Mouse (Mus musculus): ENCODE results near the gene Aspg. TPM values are rescaled to one million over a fixed set of nuclear protein-coding genes. Genes with fewer than 3 reads are reported as not detected.

Gene Aspg
- polyA plus RNA-seq, 1 experiment from 2014 or later = not detected

GRCm38 (mm10) chr12:112104890-112105289 lies 1.6 kb upstream of the Aspg start:
- WGBS (ENCODE audit: missing documents) = 91% methylated on average over 9 of the region's 11 CpGs
- Histone ChIP-seq H3K79me2 (ENCODE audit: inconsistent target) (no peaks in the 10 kb centered on the region), H3K27ac (no peak overlapping the region), H3K36me3 (ENCODE audit: inconsistent target) (no peaks in the 10 kb centered on the region), H3K4me3 (ENCODE audit: inconsistent target) (no peak overlapping the region)

GRCm38 (mm10) chr12:112107685-112108084 lies 1.2 kb downstream of the Aspg start:
- WGBS (ENCODE audit: missing documents) = 86% methylated on average over 8 of the region's 8 CpGs
- no peaks in the 10 kb centered on the region for H3K36me3 ChIP-seq (ENCODE audit: inconsistent target)
- no peak overlapping the region for H3K27ac ChIP-seq

DNA sequence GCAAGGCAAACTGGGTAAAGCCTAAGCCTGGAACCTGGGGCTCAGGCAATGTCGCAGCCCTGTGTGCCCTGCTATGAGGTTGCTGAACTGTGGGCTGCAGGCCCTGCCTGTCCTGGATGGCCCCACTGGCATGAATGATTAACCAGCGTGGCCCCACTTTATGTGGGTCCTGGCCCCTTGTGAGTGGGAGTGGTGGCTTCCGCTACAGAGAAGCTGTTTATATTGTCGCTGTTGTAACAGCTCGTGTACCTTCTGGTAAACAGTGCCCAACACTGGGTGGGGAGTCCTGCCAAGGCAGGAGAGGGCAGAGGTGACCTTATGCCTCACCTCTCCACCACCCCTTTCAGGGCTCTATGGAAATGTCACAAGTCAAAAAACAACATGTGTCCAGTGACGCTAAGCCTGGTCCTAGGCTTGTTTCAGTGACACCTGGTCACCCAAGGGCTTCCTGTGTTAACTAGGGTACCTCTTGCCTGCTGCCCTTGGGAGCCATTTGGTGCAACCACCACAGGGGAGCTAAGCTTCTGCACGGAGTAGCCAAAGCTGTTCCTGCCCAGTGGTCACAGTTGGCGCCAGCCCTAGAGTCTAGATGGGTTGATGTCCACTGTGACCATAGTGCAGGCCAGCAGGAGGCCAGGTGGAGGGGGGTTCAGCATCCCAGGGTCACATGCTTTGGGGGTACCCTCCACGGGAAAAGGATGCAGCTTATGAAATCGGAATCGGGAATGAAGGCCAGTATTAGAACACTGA lies 2.4 kb downstream of the Aspg start:
- Histone ChIP-seq H3K27ac (no peak overlapping the region), H3K4me3 (ENCODE audit: inconsistent target) (no peak overlapping the region), H3K36me3 (ENCODE audit: inconsistent target) (no peaks in the 10 kb centered on the region), H3K79me2 (ENCODE audit: inconsistent target) (no peaks in the 10 kb centered on the region)
- WGBS (ENCODE audit: missing documents) = 87% methylated on average over 11 of the region's 11 CpGs

More at GRCm38 (mm10) chr12:112107685-112108084, 1.2 kb downstream of the Aspg start:
- H3K79me2 ChIP-seq (ENCODE audit: inconsistent target) = no peaks in the 10 kb centered on the region
- no peak overlapping the region for H3K4me3 ChIP-seq (ENCODE audit: inconsistent target)

GRCm38 (mm10) chr12:112109701-112110100 lies 3.2 kb downstream of the Aspg start:
- Histone ChIP-seq H3K27ac (no peak overlapping the region), H3K36me3 (ENCODE audit: inconsistent target) (no peaks in the 10 kb centered on the region), H3K79me2 (ENCODE audit: inconsistent target) (no peaks in the 10 kb centered on the region), H3K4me3 (ENCODE audit: inconsistent target) (no peak overlapping the region)
- WGBS (ENCODE audit: missing documents) = 84% methylated on average over 9 of the region's 9 CpGs

GRCm38 (mm10) chr12:112111323-112111722 lies 4.8 kb downstream of the Aspg start:
- no peaks in the 10 kb centered on the region for H3K36me3 ChIP-seq (ENCODE audit: inconsistent target)
- no peaks in the 10 kb centered on the region for H3K79me2 ChIP-seq (ENCODE audit: inconsistent target)
- 94% methylated on average over 5 of the region's 5 CpGs for WGBS (ENCODE audit: missing documents)
- H3K4me3 ChIP-seq (ENCODE audit: inconsistent target) = no peak overlapping the region
- no peak overlapping the region for H3K27ac ChIP-seq

DNA sequence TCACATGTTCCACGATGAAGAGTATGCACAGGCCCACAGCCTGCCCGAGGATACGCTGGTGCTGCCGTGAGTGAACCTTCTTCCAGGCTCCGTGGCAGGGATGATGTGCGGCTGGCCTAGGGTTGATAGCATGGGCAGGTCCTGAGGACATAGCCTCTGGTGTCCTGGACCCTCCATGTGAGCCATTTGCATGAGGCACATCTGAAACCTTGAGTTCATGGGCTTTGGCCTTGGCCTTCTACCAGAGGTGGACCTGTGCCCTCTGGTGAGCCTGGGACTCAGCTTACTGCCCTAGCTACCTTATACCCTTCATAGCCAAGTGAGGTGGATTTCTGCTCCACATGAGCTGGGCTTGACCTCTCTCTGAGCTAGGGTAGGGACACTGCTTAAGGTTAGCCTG lies 5.8 kb downstream of the Aspg start:
- no peak overlapping the region for H3K27ac ChIP-seq
- H3K79me2 ChIP-seq (ENCODE audit: inconsistent target) = no peaks in the 10 kb centered on the region
- WGBS (ENCODE audit: missing documents) = 91% methylated on average over 6 of the region's 6 CpGs

GRCm38 (mm10) chr12:112112686-112113396 lies 6.4 kb downstream of the Aspg start:
- H3K36me3 ChIP-seq (ENCODE audit: inconsistent target) = no peaks in the 10 kb centered on the region
- H3K4me3 ChIP-seq (ENCODE audit: inconsistent target) = no peak overlapping the region
- no peaks in the 10 kb centered on the region for H3K79me2 ChIP-seq (ENCODE audit: inconsistent target)
- WGBS (ENCODE audit: missing documents) = 27% methylated on average over 10 of the region's 13 CpGs
- H3K27ac ChIP-seq = no peak overlapping the region

More for the DNA sequence above, 5.8 kb downstream of the Aspg start:
- Histone ChIP-seq H3K4me3 (ENCODE audit: inconsistent target) (no peak overlapping the region), H3K36me3 (ENCODE audit: inconsistent target) (no peaks in the 10 kb centered on the region)

DNA sequence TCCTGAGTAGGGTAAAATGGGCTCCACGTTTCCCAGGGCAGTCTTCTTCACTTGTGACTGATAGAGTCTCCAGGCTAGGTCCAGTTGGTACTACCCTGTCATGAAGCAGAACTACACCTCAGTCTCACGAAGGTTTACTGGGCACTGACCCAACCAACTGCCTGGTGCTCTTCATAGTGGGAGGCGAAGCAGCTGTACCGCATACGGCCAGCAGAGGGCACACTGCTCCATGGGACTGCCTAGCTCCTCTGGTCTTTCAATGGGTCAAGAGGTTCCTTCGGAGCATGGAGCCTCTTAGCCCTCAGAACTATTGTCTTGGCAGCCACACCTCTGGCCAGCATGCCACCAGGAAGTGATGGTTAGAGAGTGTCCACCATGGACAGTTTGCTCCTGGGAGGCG lies 7.2 kb downstream of the Aspg start:
- Histone ChIP-seq H3K27ac (no peak overlapping the region), H3K36me3 (ENCODE audit: inconsistent target) (no peaks in the 10 kb centered on the region), H3K79me2 (ENCODE audit: inconsistent target) (no peaks in the 10 kb centered on the region), H3K4me3 (ENCODE audit: inconsistent target) (no peak overlapping the region)
- WGBS (ENCODE audit: missing documents) = 14% methylated on average over 7 of the region's 7 CpGs

DNA sequence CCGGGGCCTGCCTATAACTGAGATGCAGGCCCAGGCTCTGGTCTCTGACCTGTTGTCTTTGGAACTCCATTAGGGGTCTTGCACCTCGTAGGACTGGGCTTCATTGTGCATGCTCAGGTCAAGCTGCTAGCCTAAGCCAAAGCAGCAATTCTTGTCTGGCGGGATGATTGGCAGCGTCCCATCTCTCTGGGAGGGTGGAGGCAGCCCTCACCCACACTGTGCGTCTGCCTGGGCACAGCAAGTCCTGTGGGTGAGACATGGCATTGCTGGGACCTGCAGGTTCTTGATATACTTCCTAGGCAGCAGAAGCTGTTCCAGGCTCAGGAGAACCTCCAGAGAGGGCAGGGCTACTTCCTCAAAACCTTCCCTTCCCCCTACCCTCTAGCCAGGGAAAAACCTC lies 10.5 kb downstream of the Aspg start:
- WGBS (ENCODE audit: missing documents) = 79% methylated on average over 5 of the region's 5 CpGs
- no peak overlapping the region for H3K4me3 ChIP-seq (ENCODE audit: inconsistent target)
- H3K36me3 ChIP-seq (ENCODE audit: inconsistent target) = no peaks in the 10 kb centered on the region
- H3K27ac ChIP-seq = no peak overlapping the region
- H3K79me2 ChIP-seq (ENCODE audit: inconsistent target) = no peaks in the 10 kb centered on the region

GRCm38 (mm10) chr12:112117649-112118048 lies 11.2 kb downstream of the Aspg start:
- no peaks in the 10 kb centered on the region for H3K36me3 ChIP-seq (ENCODE audit: inconsistent target)
- H3K4me3 ChIP-seq (ENCODE audit: inconsistent target) = no peak overlapping the region
- 89% methylated on average over 7 of the region's 7 CpGs for WGBS (ENCODE audit: missing documents)
- H3K79me2 ChIP-seq (ENCODE audit: inconsistent target) = no peaks in the 10 kb centered on the region
- no peak overlapping the region for H3K27ac ChIP-seq

GRCm38 (mm10) chr12:112121188-112121587 lies 14.7 kb downstream of the Aspg start:
- WGBS (ENCODE audit: missing documents) = 86% methylated on average over 3 of the region's 3 CpGs
- Histone ChIP-seq H3K4me3 (ENCODE audit: inconsistent target) (no peak overlapping the region), H3K27ac (no peak overlapping the region), H3K36me3 (ENCODE audit: inconsistent target) (no peaks in the 10 kb centered on the region), H3K79me2 (ENCODE audit: inconsistent target) (no peaks in the 10 kb centered on the region)

DNA sequence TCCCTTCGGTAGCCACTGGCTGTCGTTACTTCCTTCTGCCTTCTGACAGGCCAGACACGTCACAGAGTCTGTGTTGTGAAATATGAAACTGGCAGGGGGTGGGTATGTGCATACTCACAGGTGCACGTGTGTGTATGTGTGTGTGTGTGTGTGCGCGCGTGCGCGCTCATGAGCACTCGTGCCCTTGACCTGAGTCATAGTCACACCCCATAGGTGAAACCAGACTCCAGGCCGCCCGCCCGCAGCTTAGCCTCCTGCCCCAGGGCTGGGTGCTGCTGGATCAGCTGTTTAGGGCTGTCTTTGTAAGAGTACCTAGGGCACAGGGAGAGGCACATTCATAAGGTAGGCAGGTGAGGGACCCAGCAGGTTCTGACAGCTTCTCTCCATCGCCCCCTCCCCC lies 19.4 kb downstream of the Aspg start:
- no peaks in the 10 kb centered on the region for H3K79me2 ChIP-seq (ENCODE audit: inconsistent target)
- H3K4me3 ChIP-seq (ENCODE audit: inconsistent target) = no peak overlapping the region
- no peak overlapping the region for H3K27ac ChIP-seq
- no peaks in the 10 kb centered on the region for H3K36me3 ChIP-seq (ENCODE audit: inconsistent target)
- 29% methylated on average over 14 of the region's 14 CpGs for WGBS (ENCODE audit: missing documents)

DNA sequence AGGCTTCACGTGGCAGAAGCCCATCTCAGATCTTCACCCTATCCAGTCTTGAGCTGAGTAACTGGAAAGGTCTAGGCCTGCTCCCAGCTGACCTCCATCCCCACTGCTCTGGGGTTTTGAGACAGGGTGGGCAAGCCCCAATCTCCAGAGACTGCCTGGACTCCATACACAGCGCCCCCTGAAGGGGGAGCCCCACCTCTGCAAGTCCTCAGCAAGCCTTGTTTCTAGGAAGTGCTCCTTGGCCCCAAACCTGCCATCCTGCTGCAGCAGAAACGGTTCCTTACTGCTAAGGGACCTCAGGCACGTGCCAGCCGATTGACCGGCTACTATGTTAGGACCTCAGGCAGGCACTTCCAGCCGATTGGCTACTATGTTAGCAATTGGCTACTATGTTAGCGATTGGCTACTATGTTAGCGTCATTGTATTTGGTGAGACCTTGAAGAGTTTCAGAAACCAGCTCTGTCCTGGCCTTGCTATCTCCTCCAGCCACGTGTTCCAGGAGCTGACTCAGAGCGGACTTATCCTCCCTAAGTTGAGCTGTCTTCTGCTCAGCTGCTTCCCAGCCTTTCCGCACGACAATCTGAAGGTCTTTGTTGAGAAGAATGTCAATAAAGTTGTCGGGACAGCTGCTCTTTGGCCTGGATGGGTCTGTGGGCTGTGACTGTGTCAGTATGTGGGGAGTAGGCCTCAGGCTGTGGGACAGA lies 20.6 kb downstream of the Aspg start:
- no peak overlapping the region for H3K27ac ChIP-seq
- no peaks in the 10 kb centered on the region for H3K79me2 ChIP-seq (ENCODE audit: inconsistent target)
- WGBS (ENCODE audit: missing documents) = 73% methylated on average over 14 of the region's 14 CpGs
- H3K36me3 ChIP-seq (ENCODE audit: inconsistent target) = no peaks in the 10 kb centered on the region
- H3K4me3 ChIP-seq (ENCODE audit: inconsistent target) = no peak overlapping the region

DNA sequence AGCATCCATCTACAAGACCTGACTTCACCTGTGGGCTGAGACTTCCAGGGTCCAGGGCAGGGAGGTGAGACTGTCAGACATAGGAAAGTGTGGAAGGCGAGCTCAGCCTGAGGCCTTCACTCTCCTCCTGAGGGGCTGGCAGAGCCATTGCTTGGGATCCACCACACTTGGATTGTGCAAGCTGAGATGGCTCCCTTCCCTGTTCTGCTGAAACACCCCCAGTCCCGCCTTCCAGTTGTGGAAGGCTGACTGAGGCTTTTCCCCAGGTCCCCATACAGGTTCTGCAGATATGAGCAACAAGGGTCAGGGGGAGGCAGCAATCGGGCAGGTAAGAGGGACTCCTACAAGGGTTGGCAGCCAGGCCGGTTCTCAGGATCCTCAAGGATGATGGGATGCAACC lies 22.0 kb downstream of the Aspg start:
- no peak overlapping the region for H3K4me3 ChIP-seq (ENCODE audit: inconsistent target)
- H3K79me2 ChIP-seq (ENCODE audit: inconsistent target) = no peaks in the 10 kb centered on the region
- WGBS (ENCODE audit: missing documents) = 91% methylated on average over 4 of the region's 4 CpGs
- H3K27ac ChIP-seq = no peak overlapping the region
- no peaks in the 10 kb centered on the region for H3K36me3 ChIP-seq (ENCODE audit: inconsistent target)

DNA sequence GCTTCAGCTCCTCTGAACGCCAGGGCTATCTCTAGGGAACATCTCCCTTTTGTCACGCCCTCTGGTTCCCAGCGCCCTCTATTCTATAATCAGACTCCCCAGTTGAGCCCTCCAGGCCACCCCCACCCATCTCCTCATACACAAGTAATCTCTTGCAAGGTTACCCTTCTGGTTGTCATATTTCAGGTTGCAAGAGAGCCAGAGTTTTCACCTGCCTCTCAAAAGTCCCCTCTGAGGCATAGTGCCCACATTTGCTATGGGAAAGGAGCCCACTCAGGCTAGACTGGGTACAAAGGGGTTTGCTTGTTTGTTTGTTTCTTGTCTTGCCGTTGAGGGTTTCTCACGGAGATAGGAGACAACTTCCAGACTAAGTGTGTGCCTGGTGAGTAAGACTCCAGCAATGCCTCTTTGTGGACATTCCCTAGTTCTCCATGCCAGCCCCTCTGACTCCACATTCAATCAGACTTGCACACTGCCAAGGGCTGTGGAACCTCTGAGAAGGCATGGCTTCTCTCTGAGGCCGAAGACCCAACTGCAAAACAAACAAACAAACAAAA lies 22.9 kb downstream of the Aspg start:
- WGBS (ENCODE audit: missing documents) = 79% methylated on average over 6 of the region's 6 CpGs
- no peaks in the 10 kb centered on the region for H3K79me2 ChIP-seq (ENCODE audit: inconsistent target)
- no peaks in the 10 kb centered on the region for H3K36me3 ChIP-seq (ENCODE audit: inconsistent target)
- no peak overlapping the region for H3K4me3 ChIP-seq (ENCODE audit: inconsistent target)
- no peak overlapping the region for H3K27ac ChIP-seq
